ENCODE assay signal across 16 mouse cellular contexts in the genomic region with DNA sequence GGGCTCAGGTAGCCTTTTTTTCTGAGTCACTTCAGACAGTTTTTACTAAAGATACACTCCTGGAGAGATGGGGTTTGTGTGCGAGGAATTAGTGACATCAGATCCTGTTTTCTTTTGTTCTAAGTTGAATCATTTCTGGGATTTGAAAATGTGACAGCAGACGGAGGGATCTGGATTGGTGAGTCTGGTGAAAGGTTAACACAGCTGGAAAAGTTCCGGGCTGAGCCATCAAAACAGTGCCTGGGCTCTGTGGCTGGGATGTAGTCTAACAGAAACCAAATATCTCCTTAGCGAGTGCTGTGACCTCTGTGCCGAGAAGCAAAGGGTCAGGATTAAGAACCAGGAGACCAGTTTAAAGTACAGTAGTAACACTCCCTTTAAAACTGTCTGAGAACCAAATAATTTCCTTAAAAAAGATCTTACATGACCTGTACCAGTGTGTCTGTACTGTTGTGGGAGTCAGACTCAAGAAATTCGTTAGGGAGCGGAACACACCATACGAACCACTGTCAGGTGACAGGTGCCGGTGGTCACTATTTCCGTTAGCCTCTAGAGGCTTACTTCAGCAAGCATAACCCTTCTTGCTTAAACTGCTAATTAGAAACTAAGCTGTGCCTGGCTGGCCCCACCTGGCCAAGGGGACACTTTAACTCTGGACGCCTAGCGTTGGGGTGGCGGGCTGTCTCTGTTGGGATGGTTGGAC. TPM values are rescaled to one million over a fixed set of nuclear protein-coding genes. Genes with fewer than 3 reads are reported as not detected.
DNase-seq lines count a peak whose midpoint lies in the region; ATAC-seq lines count a peak whose summit lies in the region.
"Had no signal": no experiment of that assay in that cellular context is flagged by ENCODE, and none has a peak within 500 bp of the region (broad histone marks: within the 10 kb centered on the region; RNA-seq: fewer than 3 reads in every experiment).

No protein-coding gene starts in this region.

- H3K9ac ChIP-seq in neural tube, embryonic 12.5 days = no peak overlapping the region
- H3K9ac ChIP-seq: embryonic facial prominence, embryonic 13.5 days; limb, embryonic 15.5 days had no signal

- H3K27ac ChIP-seq in neural tube, embryonic 12.5 days = no peak overlapping the region
- H3K27ac ChIP-seq: embryonic facial prominence, embryonic 13.5 days; limb, embryonic 15.5 days had no signal

- H3K4me1 ChIP-seq in neural tube, embryonic 12.5 days = peaks cover 56% of the 10 kb centered on the region

- intact Hi-C loops in left cerebral cortex, postnatal 4 days (cut with DNase I) = loop anchor here (5.0 kb wide), 1 partner anchor 45 kb away; no protein-coding TSS in a partner anchor

- H3K9me3 ChIP-seq in neural tube, embryonic 12.5 days = no peaks in the 10 kb centered on the region
- H3K9me3 ChIP-seq: embryonic facial prominence, embryonic 13.5 days; limb, embryonic 15.5 days had no signal

- no peak overlapping the region for H3K4me3 ChIP-seq in neural tube, embryonic 12.5 days
- H3K4me3 ChIP-seq: embryonic facial prominence, embryonic 13.5 days; limb, embryonic 15.5 days had no signal

- no peak for ATAC-seq in neural tube, embryonic 12.5 days (ENCODE audit: low FRiP score, low read depth)
- ATAC-seq in megakaryocyte, adult 5-6 weeks (ENCODE audit: poor library complexity, severe bottlenecking) = no peak
- ATAC-seq: Patski had no signal

- H3K27me3 ChIP-seq in neural tube, embryonic 12.5 days (replicated peaks) = no peaks in the 10 kb centered on the region
- H3K27me3 ChIP-seq: embryonic facial prominence, embryonic 13.5 days; limb, embryonic 15.5 days; Patski had no signal

- peaks cover under 1% of the 10 kb centered on the region; the same call in 1 of the 2 replicates for H3K36me3 ChIP-seq in neural tube, embryonic 12.5 days
- H3K36me3 ChIP-seq: limb, embryonic 15.5 days had no signal

- WGBS in neural tube, embryonic 12.5 days = 68% methylated on average over 13 of the region's 13 CpGs

- DNase-seq in heart, adult 11 months = peak; percentile 85
- DNase-seq in heart, adult 8-10 months (ENCODE audit: low spot score) = no peak
- DNase-seq in neural tube, embryonic 10.5 days (ENCODE audit: extremely low spot score, low spot score) = no peak
- peak; percentile 53 for DNase-seq in kidney, postnatal 10 days
- peak; percentile 61 for DNase-seq in yolk sac, embryonic 10.5 days (ENCODE audit: low spot score)
- DNase-seq in left cerebral cortex, postnatal 4 days = no peak
- DNase-seq: adrenal gland, postnatal 36 days; cerebellum, adult 8-10 months; layer of hippocampus, adult 9-11 months; lung, postnatal 36 days; thymus, postnatal 4 days had no signal

- peak overlapping the region; percentile 5; the same call in 1 of the 2 replicates for H3K4me2 ChIP-seq in neural tube, embryonic 12.5 days (replicated peaks)
- H3K4me2 ChIP-seq: limb, embryonic 15.5 days had no signal

RNA-seq across cellular contexts. Expression of a gene that starts 4.1 kb away (rescaled TPM):
- total RNA-seq in heart, adult 8-10 months (2022) = 10 to 100 TPM; 23.6 to 29.9 (median 25.5) TPM
- 253 and 266 TPM in 2 replicates for polyA plus RNA-seq in neural tube, embryonic 12.5 days (2016; fragmentation: Nextera tagmentation; extraction: Ambion mirVana)
- total RNA-seq in megakaryocyte, adult 5-6 weeks (2015) = 70.4 and 82.5 TPM in 2 replicates
- total RNA-seq in megakaryocyte, adult 5-6 weeks (2017) = 83.3 and 87.4 TPM in 2 replicates
- 100 to 1,000 TPM; 204 to 212 TPM for total RNA-seq in left cerebral cortex, postnatal 4 days (2021)

RNA-seq across cellular contexts. Expression of a gene that starts 52.5 kb away (rescaled TPM):
- under 1 TPM; 0.05 to 0.22 (median 0.12) TPM for total RNA-seq in heart, adult 8-10 months (2022)
- 0.10 TPM in 1 of 2 replicates, not detected in the other for polyA plus RNA-seq in neural tube, embryonic 12.5 days (2016; fragmentation: Nextera tagmentation; extraction: Ambion mirVana)
- total RNA-seq in megakaryocyte, adult 5-6 weeks (2015) = not detected in 2 replicates
- total RNA-seq in megakaryocyte, adult 5-6 weeks (2017) = not detected in 2 replicates
- under 1 TPM; 0.64 to 0.74 TPM for total RNA-seq in left cerebral cortex, postnatal 4 days (2021)
- total RNA-seq: adrenal gland, postnatal 36 days had no signal

Comparison
In these comparisons a context has a peak if more than half of its experiments do, and no peak if none do; other contexts are left out.
1. DNase-seq: peak in heart, adult 11 months (single experiment), kidney, postnatal 10 days (single experiment) and yolk sac, embryonic 10.5 days (single experiment); none in heart, adult 8-10 months (single experiment), neural tube, embryonic 10.5 days (single experiment) and left cerebral cortex, postnatal 4 days (single experiment).